Mouse (Mus musculus): ENCODE results near the gene Sdhaf2.

Sdhaf2 gene

DNA sequence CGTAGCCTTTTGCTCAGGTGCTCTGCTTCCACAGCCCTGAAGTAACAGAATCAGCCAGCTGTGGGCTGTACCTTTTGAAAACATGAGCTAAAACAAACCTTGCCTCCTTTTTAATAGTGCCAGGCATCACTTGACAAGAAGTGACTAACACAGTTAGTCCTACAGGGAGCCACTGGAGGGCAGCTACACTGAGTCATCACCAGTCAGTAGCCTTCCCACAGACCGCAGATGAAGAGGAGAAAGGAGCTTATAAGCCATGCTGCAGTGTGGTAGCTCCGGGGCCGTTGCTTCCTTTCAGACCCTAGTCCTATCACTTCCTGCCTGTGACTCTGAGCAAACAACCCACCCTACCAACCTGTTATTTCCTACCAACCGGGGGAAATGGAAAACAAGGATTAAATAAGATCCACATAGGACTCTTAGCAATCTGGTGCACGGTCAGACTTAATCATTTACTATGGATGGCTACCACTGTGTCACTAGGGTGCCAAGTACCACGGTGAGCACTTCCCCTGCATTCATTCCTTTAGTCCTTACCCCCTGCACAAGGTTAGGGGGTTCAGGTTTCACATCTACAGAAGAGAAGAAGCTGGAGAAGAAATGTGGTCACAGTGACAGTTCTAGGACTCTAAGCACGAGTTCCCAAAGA is 28.3 kb downstream of the Sdhaf2 start:
- DNase-seq (ENCODE audit: low read depth, low spot score) = no peak

GRCm38 (mm10) chr19:10496976-10497375 is 29.0 kb downstream of the Sdhaf2 start:
- no peak for DNase-seq (ENCODE audit: low read depth, low spot score)

DNA sequence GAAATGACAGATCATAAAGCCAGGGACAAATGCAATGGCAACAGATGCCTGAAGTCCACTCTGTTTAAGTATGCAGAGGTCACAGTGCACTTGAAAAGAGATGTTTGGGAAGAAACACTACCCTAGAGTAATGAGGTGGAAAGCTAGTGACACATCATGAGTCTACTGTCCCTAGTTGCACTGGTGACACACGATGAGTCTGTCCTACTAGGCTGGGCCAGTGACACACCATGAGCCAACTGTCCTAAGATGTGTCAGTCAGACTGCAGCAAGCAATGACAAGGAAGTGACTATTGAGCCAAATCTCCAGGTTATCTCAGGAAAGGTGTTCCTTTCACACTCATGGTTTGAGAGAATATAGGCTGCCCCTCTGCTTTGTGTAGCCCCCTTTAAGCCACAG is 30.3 kb downstream of the Sdhaf2 start:
- DNase-seq (ENCODE audit: low read depth, low spot score) = no peak

- DNase-seq (ENCODE audit: low read depth, low spot score) = peak; percentile 52
These were observed 39.6 kb downstream of the Sdhaf2 start for GRCm38 (mm10) chr19:10486264-10486738.

- no peak for DNase-seq (ENCODE audit: low read depth, low spot score)
These were observed 43.2 kb downstream of the Sdhaf2 start, which contains the start of gene Ppp1r32 for GRCm38 (mm10) chr19:10482703-10483102. Gene Ppp1r32 (minus strand): TSS chr19:10482928.

DNA sequence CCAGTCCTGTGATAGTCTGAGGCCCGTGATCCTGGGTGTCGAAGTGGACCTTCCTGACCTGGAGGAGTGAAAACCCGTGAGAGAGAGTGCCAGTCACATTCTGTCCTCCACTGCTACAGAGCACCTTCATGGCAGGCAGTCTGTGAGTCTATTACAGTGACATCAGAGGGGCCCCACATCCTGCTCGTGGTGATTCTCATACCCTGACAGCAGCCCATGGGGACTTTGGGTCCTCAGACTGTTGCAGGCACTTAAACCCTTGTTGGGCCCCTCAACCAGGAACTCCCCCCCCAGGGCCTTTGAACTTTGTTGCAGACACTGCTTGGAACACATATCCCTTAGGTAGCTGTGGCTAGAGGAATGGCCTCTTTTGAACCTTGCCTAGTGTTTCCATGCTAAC is 46.4 kb downstream of the Sdhaf2 start:
- DNase-seq (ENCODE audit: low read depth, low spot score) = no peak

- no peak for DNase-seq (ENCODE audit: low read depth, low spot score)
These were observed 52.2 kb downstream of the Sdhaf2 start for GRCm38 (mm10) chr19:10473779-10474178.

GRCm38 (mm10) chr19:10472958-10473357 is 53.0 kb downstream of the Sdhaf2 start:
- DNase-seq (ENCODE audit: low read depth, low spot score) = no peak

- peak; percentile 10 for DNase-seq (ENCODE audit: low read depth, low spot score)
These were observed 56.7 kb downstream of the Sdhaf2 start for GRCm38 (mm10) chr19:10469171-10469658.

DNA sequence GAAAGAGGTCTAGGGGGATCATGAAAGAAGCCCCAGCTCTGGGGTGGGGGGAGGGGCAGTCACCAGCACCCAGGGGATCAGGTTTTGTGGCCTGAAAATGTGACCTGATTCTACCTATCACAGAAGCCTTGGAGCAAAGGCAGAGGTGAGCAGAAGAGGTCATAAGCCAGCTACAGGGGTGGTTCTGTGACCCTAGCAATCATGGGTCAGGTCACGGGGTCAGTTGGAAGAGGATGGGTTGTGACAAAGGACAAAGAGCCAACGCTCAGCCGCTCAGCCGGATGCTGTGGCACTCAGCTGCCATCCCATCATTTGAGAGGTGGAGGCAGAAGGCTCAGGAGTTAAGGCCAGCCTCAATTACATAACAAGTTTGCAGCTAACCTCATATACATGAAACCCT is 61.5 kb downstream of the Sdhaf2 start:
- no peak for DNase-seq (ENCODE audit: low read depth, low spot score)

- DNase-seq (ENCODE audit: low read depth, low spot score) = no peak
These were observed 64.4 kb downstream of the Sdhaf2 start for GRCm38 (mm10) chr19:10461584-10461983.

DNA sequence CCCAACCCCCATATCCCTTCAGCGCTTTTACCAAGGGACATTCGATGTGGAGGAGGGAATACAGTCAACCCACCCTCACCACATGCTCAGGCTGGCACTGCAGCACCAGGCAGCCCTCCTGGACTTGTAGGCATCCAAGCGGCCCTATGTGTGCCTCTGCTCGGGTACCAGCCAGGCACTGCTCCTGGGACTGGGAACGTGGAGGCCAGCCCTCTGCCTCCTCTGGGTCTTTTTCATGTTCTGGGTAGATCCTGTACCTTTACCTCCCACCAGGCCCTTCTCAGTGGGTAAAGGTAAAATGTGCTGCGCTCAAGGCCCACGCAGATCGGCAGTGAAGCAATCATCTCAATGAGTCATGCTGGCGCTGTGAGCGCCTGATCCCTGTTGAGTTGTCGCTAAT is 66.0 kb downstream of the Sdhaf2 start:
- DNase-seq (ENCODE audit: low read depth, low spot score) = no peak

DNA sequence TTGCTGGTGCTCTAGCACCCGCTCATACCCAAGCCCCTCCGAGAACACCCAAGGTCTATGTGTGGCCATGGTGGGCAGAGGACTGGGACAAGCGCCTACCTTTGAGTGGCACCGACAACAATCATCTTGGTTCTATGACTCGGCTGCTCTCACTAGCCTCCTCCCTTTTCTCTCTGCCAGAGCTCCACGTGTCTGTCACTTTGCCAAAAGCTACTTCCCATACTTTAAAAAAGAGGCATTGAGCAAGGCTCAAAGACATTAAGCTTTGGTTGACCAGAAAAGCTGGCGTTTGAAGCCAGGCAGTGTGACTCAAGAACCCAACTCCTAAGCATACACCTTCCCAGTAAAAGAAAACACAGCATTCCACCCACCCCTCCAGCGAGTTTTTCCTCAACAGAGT is 67.8 kb downstream of the Sdhaf2 start:
- no peak for DNase-seq (ENCODE audit: low read depth, low spot score)

DNA sequence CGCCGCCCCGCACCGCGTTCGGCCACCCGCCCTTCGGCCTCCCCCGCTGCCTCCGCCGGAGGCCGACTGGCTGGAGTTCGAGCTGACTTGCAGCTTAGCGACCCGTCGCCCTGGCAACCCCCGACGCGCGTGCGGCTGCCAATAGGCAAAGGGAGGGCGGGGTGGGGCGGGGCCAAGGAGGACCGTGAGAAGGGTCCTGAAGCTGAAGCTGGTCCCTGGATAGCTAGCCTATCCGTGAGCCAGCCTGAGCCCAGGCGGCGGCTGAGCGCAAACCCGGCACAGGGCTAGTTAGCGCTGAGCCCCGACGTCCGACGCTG is 68.5 kb downstream of the Sdhaf2 start:
- no peak for DNase-seq (ENCODE audit: low read depth, low spot score)

- DNase-seq (ENCODE audit: low read depth, low spot score) = peak; percentile 19
These were observed 69.0 kb downstream of the Sdhaf2 start, which contains the start of gene Lrrc10b for GRCm38 (mm10) chr19:10456752-10457483. Gene Lrrc10b (minus strand): TSS chr19:10457473.

DNA sequence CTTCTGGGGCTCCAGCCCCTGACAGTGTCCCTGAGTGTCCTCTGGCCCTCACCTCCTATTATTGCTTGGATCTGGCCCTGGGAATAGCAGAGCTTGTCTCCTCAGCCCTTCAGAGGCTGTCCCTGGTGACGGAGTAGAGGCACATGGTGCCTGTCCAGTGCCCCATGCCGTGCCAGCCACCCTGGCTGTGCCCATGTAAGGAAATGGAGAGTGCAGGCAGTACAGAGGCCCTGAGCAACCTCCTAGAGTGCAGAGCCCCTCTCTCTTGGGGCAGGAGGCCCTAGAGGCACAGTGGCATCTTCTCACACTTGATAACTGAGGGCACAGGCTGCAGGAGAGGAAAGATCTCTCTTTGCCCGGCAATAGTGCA is 70.5 kb downstream of the Sdhaf2 start:
- no peak for DNase-seq (ENCODE audit: low read depth, low spot score)

DNA sequence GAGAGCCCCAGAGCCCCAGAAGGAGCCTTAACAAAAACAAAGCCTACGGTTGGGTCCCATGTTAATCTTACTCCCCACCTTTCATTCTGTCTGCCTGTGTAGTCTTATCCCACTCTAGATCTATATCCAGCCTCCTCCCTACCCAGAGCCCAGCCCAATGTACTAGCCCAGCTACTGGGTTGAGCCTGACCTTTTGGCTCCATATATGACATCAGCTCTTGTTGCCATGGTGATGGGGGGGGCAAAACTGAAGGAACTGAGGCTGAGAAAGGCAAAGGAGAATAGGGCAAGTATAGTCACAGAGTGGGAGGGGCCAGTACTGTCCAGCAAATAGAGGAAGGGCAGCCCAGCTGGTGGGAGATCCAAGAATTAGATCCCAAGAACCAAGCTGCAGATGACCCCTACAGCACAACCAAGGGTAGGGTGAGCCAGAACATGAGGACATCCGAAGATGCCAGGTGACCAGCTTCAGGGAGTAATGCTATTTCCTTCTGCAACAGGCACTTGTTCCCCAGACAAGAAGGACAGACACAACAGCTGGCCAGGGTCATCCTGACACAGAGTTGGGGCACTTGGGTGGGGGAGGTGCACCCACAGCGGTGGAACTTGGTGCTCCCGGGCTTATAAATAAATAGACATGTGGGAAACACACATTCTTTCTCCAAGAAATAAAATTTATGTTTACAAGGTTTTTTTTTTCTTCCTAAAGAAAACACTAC is 71.1 kb downstream of the Sdhaf2 start:
- no peak for DNase-seq (ENCODE audit: low read depth, low spot score)
